Mouse (Mus musculus) midbrain, embryonic 13.5 days (tissue): ENCODE data around the gene Scgb2b2. TPM values are rescaled to one million over a fixed set of nuclear protein-coding genes. Genes with fewer than 3 reads are reported as not detected.

ENCODE experiments used
- ATAC-seq: fragments of 200-750 bp; cut with Nextera tagmentation; 2 replicates; pipeline ENCODE4 v1.8.0; 2017; ENCODE audit warnings: mild to moderate bottlenecking, moderate TSS enrichment, moderate library complexity
- H3K27ac ChIP-seq: fragments of 300-500 bp; sonication (generic); 2 replicates; pipeline ENCODE4 v1.5.1; 2015; ENCODE audit warnings: inconsistent platforms, mild to moderate bottlenecking, moderate library complexity
- H3K27me3 ChIP-seq: fragments of 300-500 bp; sonication (generic); 2 replicates; pipeline ENCODE4 v1.6.1; 2015; ENCODE audit warnings: mild to moderate bottlenecking, inconsistent platforms
- H3K36me3 ChIP-seq: fragments of 300-500 bp; sonication (generic); 2 replicates; pipeline ENCODE4 v1.6.1; 2015; ENCODE audit warnings: mild to moderate bottlenecking, inconsistent platforms
- H3K4me1 ChIP-seq: fragments of 300-500 bp; sonication (generic); replicated peaks from 2 replicates; pipeline ENCODE4 v1.6.1; 2015; ENCODE audit warnings: inconsistent platforms
- H3K4me2 ChIP-seq: fragments of 300-500 bp; sonication (generic); replicated peaks from 2 replicates; pipeline ENCODE4 v1.6.1; 2015; ENCODE audit warnings: moderate library complexity, mild to moderate bottlenecking, inconsistent platforms
- H3K4me3 ChIP-seq: fragments of 300-500 bp; sonication (generic); replicated peaks from 2 replicates; pipeline ENCODE4 v1.5.1; 2015; ENCODE audit warnings: mild to moderate bottlenecking, inconsistent platforms
- H3K9ac ChIP-seq: fragments of 300-500 bp; sonication (generic); replicated peaks from 2 replicates; pipeline ENCODE4 v1.6.1; 2015; ENCODE audit warnings: mild to moderate bottlenecking, inconsistent platforms
- H3K9me3 ChIP-seq: fragments of 300-500 bp; sonication (generic); 2 replicates; pipeline ENCODE4 v1.6.1; 2016; ENCODE audit warnings: mild to moderate bottlenecking, inconsistent platforms
- WGBS: fragments of 180-500 bp; shearing (Covaris S2); methylation state at CpG from one replicate; pipeline ENCODE4 v1.1.7; 2015; 5-methylcytosine and 5-hydroxymethylcytosine counted together
- polyA plus RNA-seq: library from polyadenylated mRNA; unstranded; fragments of >200 nt; fragmentation: Nextera tagmentation; extraction: Ambion mirVana; gene quantifications from 2 replicates; pipeline ENCODE4 v1.2.1, GENCODE M21; 2015

Gene Scgb2b2
- not detected in 2 replicates for polyA plus RNA-seq

- no peak for ATAC-seq
- no peak within 1 kb of the TSS for H3K4me2 ChIP-seq
- no peaks in the 10 kb centered on the region for H3K4me1 ChIP-seq
- H3K27me3 ChIP-seq, result no peaks in the 10 kb centered on the region
- WGBS, result 79% methylated on average over 5 of the region's 5 CpGs
- no peaks in the 10 kb centered on the region for H3K36me3 ChIP-seq
- H3K27ac ChIP-seq, result no peak within 1 kb of the TSS
- H3K9ac ChIP-seq, result no peak within 1 kb of the TSS
- H3K9me3 ChIP-seq, result peaks cover 38% of the 10 kb centered on the region
- no peak within 1 kb of the TSS for H3K4me3 ChIP-seq
Observed at GRCm38 (mm10) chr7:31290208-31290607, at the start of gene Scgb2b2. TSS of gene Scgb2b2 (plus strand) at chr7:31290508.

GRCm38 (mm10) chr7:31291721-31292120 is 1.4 kb downstream of the Scgb2b2 start, which contains the start of gene Scgb1b2:
TSS of gene Scgb1b2 (minus strand) at chr7:31291821.
- no peaks in the 10 kb centered on the region for H3K27me3 ChIP-seq
- H3K4me1 ChIP-seq, result no peaks in the 10 kb centered on the region
- H3K4me2 ChIP-seq, result no peak within 1 kb of the TSS
- no peak within 1 kb of the TSS for H3K9ac ChIP-seq
- H3K4me3 ChIP-seq, result no peak within 1 kb of the TSS
- H3K36me3 ChIP-seq, result no peaks in the 10 kb centered on the region
- no peak for ATAC-seq
- peaks cover 33% of the 10 kb centered on the region for H3K9me3 ChIP-seq
- WGBS, result 86% methylated on average over 3 of the region's 3 CpGs
- H3K27ac ChIP-seq, result no peak within 1 kb of the TSS

Other genes starting within 250 kb of the Scgb2b2 start
- gene Fxyd5, start 248.0 kb upstream of the Scgb2b2 start, polyA plus RNA-seq, result 10.3 and 11.7 TPM in 2 replicates
- 49.2 and 50.8 TPM in 2 replicates for gene Fxyd7, start 239.0 kb upstream of the Scgb2b2 start, polyA plus RNA-seq
- 5.2 and 5.6 TPM in 2 replicates for gene Fxyd1, start 233.3 kb upstream of the Scgb2b2 start, polyA plus RNA-seq
- 0.16 and 0.30 TPM in 2 replicates for gene Lgi4, start 231.2 kb upstream of the Scgb2b2 start, polyA plus RNA-seq
- gene Fxyd3, start 213.8 kb upstream of the Scgb2b2 start, polyA plus RNA-seq, result 0.47 TPM in 1 of 2 replicates, not detected in the other
- 0.18 and 0.59 TPM in 2 replicates for gene Hpn, start 175.2 kb upstream of the Scgb2b2 start, polyA plus RNA-seq
- gene Scn1b, start 163.5 kb upstream of the Scgb2b2 start, polyA plus RNA-seq, result 1.2 and 2.7 TPM in 2 replicates
- 213 and 241 TPM in 2 replicates for gene Gramd1a, start 134.6 kb upstream of the Scgb2b2 start, polyA plus RNA-seq
- gene Scgb1b2, start 1.3 kb downstream of the Scgb2b2 start, polyA plus RNA-seq, result not detected in 2 replicates
- not detected in 2 replicates for gene Scgb2b3, start 71.6 kb downstream of the Scgb2b2 start, polyA plus RNA-seq
- gene Scgb1b3, start 85.1 kb downstream of the Scgb2b2 start, polyA plus RNA-seq, result not detected in 2 replicates